Mouse (Mus musculus) midbrain, embryonic 12.5 days (tissue): ENCODE measurements at regions not wholly inside any gene's neighbourhood (a gene's known extent, or its start where the extent isn't known, plus 50 kb on each side); places are given as distances from the start of the nearest gene placed in this dataset.
A peak's percentile ranks its signal among the peaks of the same experiment; 100 is the strongest.

ENCODE experiments used
- ATAC-seq: fragments of 200-750 bp; cut with Nextera tagmentation; 2 replicates; pipeline ENCODE4 v1.8.0; 2017; ENCODE audit warnings: low read depth, moderate TSS enrichment, moderate library complexity; ENCODE audit not compliant: low FRiP score
- H3K27ac ChIP-seq: fragments of 300-500 bp; sonication (generic); replicated peaks from 2 replicates; pipeline ENCODE4 v1.5.1; 2016; ENCODE audit warnings: mild to moderate bottlenecking
- H3K27me3 ChIP-seq: fragments of 300-500 bp; sonication (generic); 2 replicates; pipeline ENCODE4 v1.6.1; 2016; ENCODE audit warnings: mild to moderate bottlenecking
- H3K36me3 ChIP-seq: fragments of 300-500 bp; sonication (generic); 2 replicates; pipeline ENCODE4 v1.6.1; 2016
- H3K4me1 ChIP-seq: fragments of 300-500 bp; sonication (generic); 2 replicates; pipeline ENCODE4 v1.6.1; 2016
- H3K4me2 ChIP-seq: fragments of 300-500 bp; sonication (generic); replicated peaks from 2 replicates; pipeline ENCODE4 v1.6.1; 2016; ENCODE audit warnings: mild to moderate bottlenecking, moderate library complexity
- H3K4me3 ChIP-seq: fragments of 300-500 bp; sonication (generic); 2 replicates; pipeline ENCODE4 v1.5.1; 2016; ENCODE audit warnings: mild to moderate bottlenecking
- H3K9ac ChIP-seq: fragments of 300-500 bp; sonication (generic); replicated peaks from 2 replicates; pipeline ENCODE4 v1.6.1; 2016; ENCODE audit warnings: mild to moderate bottlenecking, moderate library complexity
- H3K9me3 ChIP-seq: fragments of 300-500 bp; sonication (generic); 2 replicates; pipeline ENCODE4 v1.6.1; 2016; ENCODE audit warnings: mild to moderate bottlenecking
- WGBS: fragments of 180-500 bp; shearing (Covaris S2); methylation state at CpG from one replicate; pipeline ENCODE4 v1.1.7; 2016; 5-methylcytosine and 5-hydroxymethylcytosine counted together

GRCm38 (mm10) chr11:64288236-64288635 is 146.9 kb upstream of the Hs3st3a1 start:
- H3K36me3 ChIP-seq = no peaks in the 10 kb centered on the region
- WGBS = 88% methylated on average over 3 of the region's 3 CpGs
- no peak overlapping the region for H3K9ac ChIP-seq
- ATAC-seq = no peak
- no peak overlapping the region for H3K27ac ChIP-seq
- H3K4me1 ChIP-seq = no peaks in the 10 kb centered on the region
- H3K4me3 ChIP-seq = no peak overlapping the region
- no peaks in the 10 kb centered on the region for H3K9me3 ChIP-seq
- 0 out of 2 replicates have a peak, but pooled peaks cover 4% of the 10 kb centered on the region for H3K27me3 ChIP-seq
- H3K4me2 ChIP-seq = no peak overlapping the region

DNA sequence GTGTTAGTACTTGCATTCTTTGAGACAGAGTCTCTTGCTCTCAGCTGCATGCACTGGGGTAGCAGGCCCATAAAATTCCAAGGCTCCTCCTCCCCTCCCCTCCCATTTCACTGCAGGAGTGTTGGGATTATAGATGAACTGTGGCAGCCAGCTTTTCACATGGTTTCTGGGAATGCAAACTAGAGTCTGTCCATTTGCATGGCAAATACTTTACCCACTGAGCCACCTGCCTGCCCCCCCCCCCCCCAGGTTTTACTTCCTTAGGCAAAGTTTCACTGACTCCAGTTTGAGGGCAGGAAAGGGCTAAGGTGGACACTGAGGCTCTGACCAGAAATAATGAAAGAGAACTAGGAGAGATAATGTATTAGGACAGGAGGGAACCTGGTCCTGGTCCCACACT is 147.6 kb upstream of the Hs3st3a1 start:
- no peak overlapping the region for H3K4me2 ChIP-seq
- H3K27me3 ChIP-seq = 0 out of 2 replicates have a peak, but pooled peaks cover 4% of the 10 kb centered on the region
- H3K4me3 ChIP-seq = no peak overlapping the region
- H3K9ac ChIP-seq = no peak overlapping the region
- no peaks in the 10 kb centered on the region for H3K4me1 ChIP-seq
- H3K36me3 ChIP-seq = no peaks in the 10 kb centered on the region
- no peak for ATAC-seq
- H3K27ac ChIP-seq = no peak overlapping the region
- no peaks in the 10 kb centered on the region for H3K9me3 ChIP-seq

GRCm38 (mm10) chr11:64281781-64282180 is 153.4 kb upstream of the Hs3st3a1 start:
- ATAC-seq = no peak
- Histone ChIP-seq H3K36me3 (no peaks in the 10 kb centered on the region), H3K27ac (no peak overlapping the region), H3K4me1 (0 out of 2 replicates have a peak, but pooled peaks cover 3% of the 10 kb centered on the region), H3K4me3 (no peak overlapping the region), H3K27me3 (0 out of 2 replicates have a peak, but pooled peaks cover 4% of the 10 kb centered on the region), H3K9me3 (no peaks in the 10 kb centered on the region), H3K9ac (no peak overlapping the region), H3K4me2 (no peak overlapping the region)
- WGBS = 83% methylated on average over 4 of the region's 4 CpGs

DNA sequence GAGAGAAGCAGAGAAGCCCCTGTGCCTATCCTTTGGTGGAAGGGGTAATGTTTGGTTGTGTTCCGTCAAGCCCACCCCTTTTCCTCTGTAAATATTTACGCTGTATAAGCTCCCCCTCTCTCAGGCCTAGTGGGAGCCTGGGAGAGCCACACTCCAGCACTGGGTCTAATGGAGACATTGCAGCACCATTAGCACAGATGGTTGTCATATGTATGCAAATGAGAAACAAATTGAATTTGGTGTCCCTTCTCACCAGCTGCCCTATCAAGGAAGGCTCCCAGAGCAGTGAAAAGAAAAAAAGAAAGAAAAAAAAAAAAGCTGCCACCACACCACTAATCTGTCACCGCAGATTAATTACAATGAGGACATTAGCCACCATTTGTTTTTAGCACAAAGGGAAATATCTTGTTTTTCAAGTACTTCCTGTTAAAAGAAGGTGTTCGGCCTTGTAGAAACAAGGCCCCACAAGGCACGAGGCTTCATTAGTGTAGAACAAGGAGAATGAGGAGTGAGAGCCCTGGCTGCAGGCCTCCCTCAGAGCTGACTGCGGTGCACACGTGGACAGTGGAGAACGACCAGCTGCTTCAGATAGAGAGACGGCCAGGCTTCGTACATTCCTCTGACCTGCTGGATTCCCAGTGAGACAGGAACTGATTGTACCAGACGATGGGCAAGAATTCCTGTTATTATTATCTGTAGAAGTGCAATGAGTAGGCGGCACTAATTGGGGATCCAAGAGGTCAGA is 156.7 kb upstream of the Hs3st3a1 start:
- H3K4me2 ChIP-seq = no peak overlapping the region
- H3K27me3 ChIP-seq = no peaks in the 10 kb centered on the region
- H3K9ac ChIP-seq = no peak overlapping the region
- ATAC-seq = peak; percentile 86
- H3K4me3 ChIP-seq = no peak overlapping the region
- H3K9me3 ChIP-seq = no peaks in the 10 kb centered on the region
- H3K36me3 ChIP-seq = no peaks in the 10 kb centered on the region
- 44% methylated on average over 12 of the region's 12 CpGs for WGBS
- H3K27ac ChIP-seq = peak overlapping the region; percentile 27; the same call in 1 of the 2 replicates
- H3K4me1 ChIP-seq = 0 out of 2 replicates have a peak, but pooled peaks cover 3% of the 10 kb centered on the region

DNA sequence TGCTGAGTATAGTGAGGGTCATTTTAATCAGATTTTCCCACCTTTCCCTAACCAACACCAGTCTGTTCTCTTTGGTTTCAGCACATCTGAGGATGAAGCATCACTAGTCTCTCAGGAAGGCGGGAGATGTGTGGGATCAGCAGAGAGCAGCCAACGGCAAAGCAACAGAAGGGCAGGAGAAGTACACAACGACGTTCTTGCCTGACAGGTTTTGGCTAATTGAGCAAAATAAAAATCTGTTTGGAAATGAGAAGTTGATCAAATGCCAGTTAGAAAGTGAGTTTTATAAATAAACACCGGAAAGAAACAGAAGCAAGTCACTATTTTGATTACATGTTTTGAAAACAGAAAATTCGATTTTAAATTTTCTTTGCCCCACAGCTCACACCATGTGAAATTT is 161.4 kb upstream of the Hs3st3a1 start:
- Histone ChIP-seq H3K4me2 (no peak overlapping the region), H3K4me1 (0 out of 2 replicates have a peak, but pooled peaks cover 3% of the 10 kb centered on the region), H3K9ac (no peak overlapping the region), H3K36me3 (no peaks in the 10 kb centered on the region), H3K9me3 (no peaks in the 10 kb centered on the region), H3K27me3 (no peaks in the 10 kb centered on the region), H3K27ac (no peak overlapping the region), H3K4me3 (no peak overlapping the region)
- 89% methylated on average over 6 of the region's 6 CpGs for WGBS
- no peak for ATAC-seq

GRCm38 (mm10) chr11:64273214-64273613 is 161.9 kb upstream of the Hs3st3a1 start:
- Histone ChIP-seq H3K27me3 (no peaks in the 10 kb centered on the region), H3K9me3 (no peaks in the 10 kb centered on the region), H3K9ac (no peak overlapping the region), H3K27ac (no peak overlapping the region), H3K36me3 (no peaks in the 10 kb centered on the region), H3K4me1 (no peaks in the 10 kb centered on the region), H3K4me3 (no peak overlapping the region), H3K4me2 (no peak overlapping the region)
- 84% methylated on average over 3 of the region's 3 CpGs for WGBS
- ATAC-seq = no peak

DNA sequence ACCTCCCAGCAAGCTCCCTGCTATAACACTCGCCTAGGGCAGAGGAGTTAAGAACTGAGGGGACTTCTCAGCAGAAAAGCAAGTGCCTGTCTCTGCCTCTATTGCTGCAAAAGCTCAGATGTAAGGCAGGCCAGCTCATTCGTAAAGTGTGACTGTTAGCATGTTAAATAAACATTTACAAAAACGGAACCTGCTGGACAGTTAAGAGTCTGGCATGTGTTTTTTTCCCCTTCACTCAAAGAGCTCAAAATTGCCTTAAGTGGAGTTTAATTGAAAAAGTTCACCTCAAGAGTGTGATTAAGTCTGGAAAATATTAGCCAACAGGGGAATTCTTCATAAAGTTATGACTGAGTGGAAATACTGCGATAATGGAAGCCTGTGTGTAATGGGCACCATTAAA is 167.0 kb upstream of the Hs3st3a1 start:
- no peak overlapping the region for H3K9ac ChIP-seq
- no peaks in the 10 kb centered on the region for H3K4me1 ChIP-seq
- H3K27ac ChIP-seq = no peak overlapping the region
- H3K9me3 ChIP-seq = no peaks in the 10 kb centered on the region
- no peak overlapping the region for H3K4me3 ChIP-seq
- no peak for ATAC-seq
- WGBS = 76% methylated on average over 4 of the region's 4 CpGs
- no peaks in the 10 kb centered on the region for H3K27me3 ChIP-seq
- no peak overlapping the region for H3K4me2 ChIP-seq
- H3K36me3 ChIP-seq = no peaks in the 10 kb centered on the region

GRCm38 (mm10) chr11:64267547-64267946 is 167.6 kb upstream of the Hs3st3a1 start:
- Histone ChIP-seq H3K4me1 (no peaks in the 10 kb centered on the region), H3K4me3 (no peak overlapping the region), H3K27me3 (no peaks in the 10 kb centered on the region), H3K27ac (no peak overlapping the region), H3K36me3 (no peaks in the 10 kb centered on the region), H3K4me2 (no peak overlapping the region), H3K9ac (no peak overlapping the region), H3K9me3 (no peaks in the 10 kb centered on the region)
- whole genome bisulfite sequencing = 88% methylated on average over 5 of the region's 5 CpGs
- ATAC-seq = no peak

GRCm38 (mm10) chr11:64253517-64254385 is 174.5 kb upstream of the Cox10 start:
- Histone ChIP-seq H3K4me3 (no peak overlapping the region), H3K27ac (no peak overlapping the region), H3K9ac (no peak overlapping the region), H3K36me3 (no peaks in the 10 kb centered on the region), H3K4me2 (no peak overlapping the region), H3K27me3 (no peaks in the 10 kb centered on the region; the same call in 1 of the 2 replicates), H3K4me1 (0 out of 2 replicates have a peak, but pooled peaks cover 6% of the 10 kb centered on the region), H3K9me3 (no peaks in the 10 kb centered on the region)
- WGBS = 81% methylated on average over 7 of the region's 7 CpGs
- ATAC-seq = no peak

GRCm38 (mm10) chr11:64236873-64237272 is 157.6 kb upstream of the Cox10 start:
- no peak for ATAC-seq
- Histone ChIP-seq H3K4me1 (no peaks in the 10 kb centered on the region), H3K4me3 (no peak overlapping the region), H3K9me3 (no peaks in the 10 kb centered on the region), H3K36me3 (no peaks in the 10 kb centered on the region), H3K27ac (no peak overlapping the region), H3K9ac (no peak overlapping the region), H3K27me3 (no peaks in the 10 kb centered on the region), H3K4me2 (no peak overlapping the region)
- 76% methylated on average over 4 of the region's 4 CpGs for WGBS

DNA sequence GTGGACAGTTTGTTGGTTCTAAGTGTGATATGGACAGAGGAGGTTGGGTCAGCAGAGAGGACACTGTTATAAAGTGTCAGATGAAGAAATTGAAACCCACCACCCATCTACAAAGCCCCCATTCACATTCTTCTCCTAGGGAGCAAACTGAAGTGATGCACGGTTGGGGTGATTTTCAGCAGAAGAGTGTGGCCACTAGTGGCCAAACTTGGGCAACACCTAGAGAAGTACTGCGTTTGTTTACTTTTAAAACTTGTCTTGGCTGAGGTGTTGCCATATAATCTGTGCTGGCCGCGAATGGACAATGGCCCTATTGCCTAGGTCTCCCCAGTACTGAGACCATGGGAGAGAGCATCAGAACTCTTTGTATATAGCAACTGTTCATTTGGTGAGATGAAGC is 150.8 kb upstream of the Cox10 start:
- WGBS = 78% methylated on average over 4 of the region's 4 CpGs
- no peaks in the 10 kb centered on the region for H3K36me3 ChIP-seq
- ATAC-seq = no peak
- H3K4me3 ChIP-seq = no peak overlapping the region
- H3K4me2 ChIP-seq = no peak overlapping the region
- no peak overlapping the region for H3K9ac ChIP-seq
- no peak overlapping the region for H3K27ac ChIP-seq
- no peaks in the 10 kb centered on the region for H3K4me1 ChIP-seq
- H3K27me3 ChIP-seq = no peaks in the 10 kb centered on the region
- no peaks in the 10 kb centered on the region for H3K9me3 ChIP-seq

DNA sequence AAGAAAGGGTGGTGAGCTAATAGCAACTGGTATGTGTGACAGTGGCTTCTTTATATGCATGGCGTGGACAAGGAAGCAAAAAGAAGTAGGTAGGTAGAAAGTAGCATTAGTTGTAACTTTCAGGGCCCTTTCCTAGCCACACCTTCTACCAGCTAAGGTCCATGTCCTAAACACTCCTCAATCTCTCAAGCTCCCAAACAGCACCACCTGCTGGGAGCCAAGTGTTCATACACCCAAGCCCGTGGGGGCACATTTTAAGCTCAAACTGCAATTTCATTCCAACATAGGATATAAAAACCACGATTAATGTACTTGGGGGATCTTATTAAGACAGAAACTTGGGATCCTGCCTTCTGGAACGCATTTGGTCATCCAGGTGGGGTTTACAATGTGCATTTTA is 141.6 kb upstream of the Cox10 start:
- no peaks in the 10 kb centered on the region for H3K36me3 ChIP-seq
- H3K9ac ChIP-seq = no peak overlapping the region
- H3K27ac ChIP-seq = no peak overlapping the region
- no peak overlapping the region for H3K4me2 ChIP-seq
- H3K4me3 ChIP-seq = no peak overlapping the region
- H3K4me1 ChIP-seq = no peaks in the 10 kb centered on the region
- H3K9me3 ChIP-seq = no peaks in the 10 kb centered on the region
- H3K27me3 ChIP-seq = no peaks in the 10 kb centered on the region
- 83% methylated on average over 4 of the region's 4 CpGs for WGBS
- no peak for ATAC-seq
